Mouse (Mus musculus): ENCODE results near the gene Gm17482. TPM values are rescaled to one million over a fixed set of nuclear protein-coding genes. Genes with fewer than 3 reads are reported as not detected.

The Gm17482 gene
- total and polyA plus RNA-seq, 3 experiments = not detected

- no peak for DNase-seq (ENCODE audit: low read depth, low spot score)
- Histone ChIP-seq H3K27ac (ENCODE audit: control insufficient read depth, low read depth, low read length) (no peak overlapping the region), H3K79me2 (ENCODE audit: control insufficient read depth, insufficient read depth, low read length, poor library complexity) (no peaks in the 10 kb centered on the region), H3K9ac (ENCODE audit: control insufficient read depth, low read depth, low read length, poor library complexity, severe bottlenecking) (no peak overlapping the region), H3K9me3 (replicated peaks; ENCODE audit: insufficient read depth, low read length) (no peaks in the 10 kb centered on the region), H3K36me3 (ENCODE audit: control insufficient read depth in 1 of 2, insufficient read depth in 2 of 2, low read length in 2 of 2) (no peaks in the 10 kb centered on the region), H3K27me3 (ENCODE audit: control insufficient read depth in 1 of 2, insufficient read depth in 2 of 2, low read length in 2 of 2) (no peaks in the 10 kb centered on the region; a peak in 2 of 4 replicates), H3K4me1 (ENCODE audit: control insufficient read depth in 1 of 2, insufficient read depth in 2 of 2, low read length in 2 of 2) (no peaks in the 10 kb centered on the region), H3K4me3 (ENCODE audit: control insufficient read depth in 1 of 2, insufficient read depth in 1 of 2, low read depth in 2 of 2, low read length in 2 of 2) (no peak overlapping the region)
- TF ChIP-seq MXI1 (IDR thresholded peaks at IDR 0.05; ENCODE audit: low read depth, low read length) (no peak), SIN3A (IDR thresholded peaks at IDR 0.05; ENCODE audit: low read length) (no peak), MAZ (IDR thresholded peaks at IDR 0.05; ENCODE audit: low read depth, low read length) (no peak), TAL1 (IDR thresholded peaks at IDR 0.05; ENCODE audit: low read length) (no peak), CHD1 (IDR thresholded peaks at IDR 0.05; ENCODE audit: low read depth, low read length) (no peak), RCOR1 (IDR thresholded peaks at IDR 0.05; ENCODE audit: low read depth, low read length) (no peak), ZNF384 (IDR thresholded peaks at IDR 0.05; ENCODE audit: low read depth, low read length) (no peak), MAX (IDR thresholded peaks at IDR 0.05; ENCODE audit: low read length) (no peak), EP300 (IDR thresholded peaks at IDR 0.05; ENCODE audit: low read depth in 1 of 2, low read length in 2 of 2) (no peak), ZC3H11A (IDR thresholded peaks at IDR 0.05; ENCODE audit: low read depth, low read length) (no peak), ZMIZ1 (IDR thresholded peaks at IDR 0.05; ENCODE audit: low read depth, low read length) (no peak), GABPA (IDR thresholded peaks at IDR 0.05; ENCODE audit: low read depth, low read length) (no peak), E2F4 (IDR thresholded peaks at IDR 0.05; ENCODE audit: borderline replicate concordance, low read depth, low read length) (no peak), CTCF (IDR thresholded peaks at IDR 0.05 in 2 of 3, conservative IDR thresholded peaks at IDR 0.05 in 1 of 3; ENCODE audit: control insufficient read depth in 1 of 3, insufficient read depth in 1 of 3, low read depth in 2 of 3, low read length in 3 of 3, poor library complexity in 1 of 3, severe bottlenecking in 1 of 3) (no peak), MYB (IDR thresholded peaks at IDR 0.05; ENCODE audit: low read depth, low read length) (no peak), SMC3 (IDR thresholded peaks at IDR 0.05; ENCODE audit: low read depth, low read length) (no peak), TCF12 (IDR thresholded peaks at IDR 0.05; ENCODE audit: low read depth, low read length) (no peak)
Measured at GRCm38 (mm10) chr6:115271326-115271725, 44.2 kb downstream of the Gm17482 start.

GRCm38 (mm10) chr6:115271866-115272271, 44.7 kb downstream of the Gm17482 start:
- H3K9ac ChIP-seq (ENCODE audit: control insufficient read depth, low read depth, low read length, poor library complexity, severe bottlenecking) = no peak overlapping the region
- H3K27me3 ChIP-seq (ENCODE audit: control insufficient read depth in 1 of 2, insufficient read depth in 2 of 2, low read length in 2 of 2) = no peaks in the 10 kb centered on the region; a peak in 2 of 4 replicates
- DNase-seq (ENCODE audit: low read depth, low spot score) = no peak
- no peak overlapping the region for H3K27ac ChIP-seq (ENCODE audit: control insufficient read depth, low read depth, low read length)
- no peaks in the 10 kb centered on the region for H3K4me1 ChIP-seq (ENCODE audit: control insufficient read depth in 1 of 2, insufficient read depth in 2 of 2, low read length in 2 of 2)
- H3K4me3 ChIP-seq (ENCODE audit: control insufficient read depth in 1 of 2, insufficient read depth in 1 of 2, low read depth in 2 of 2, low read length in 2 of 2) = no peak overlapping the region
- no peaks in the 10 kb centered on the region for H3K36me3 ChIP-seq (ENCODE audit: control insufficient read depth in 1 of 2, insufficient read depth in 2 of 2, low read length in 2 of 2)
- no peaks in the 10 kb centered on the region for H3K79me2 ChIP-seq (ENCODE audit: control insufficient read depth, insufficient read depth, low read length, poor library complexity)
- H3K9me3 ChIP-seq (replicated peaks; ENCODE audit: insufficient read depth, low read length) = no peaks in the 10 kb centered on the region
- TF ChIP-seq MAX (IDR thresholded peaks at IDR 0.05; ENCODE audit: low read length) (no peak), NRF1 (IDR thresholded peaks at IDR 0.05; ENCODE audit: insufficient read depth, low read depth, low read length, poor library complexity, severe bottlenecking) (no peak), JUND (IDR thresholded peaks at IDR 0.05; ENCODE audit: low read depth, low read length) (no peak), EP300 (IDR thresholded peaks at IDR 0.05; ENCODE audit: low read depth in 1 of 2, low read length in 2 of 2) (no peak), E2F4 (IDR thresholded peaks at IDR 0.05; ENCODE audit: borderline replicate concordance, low read depth, low read length) (no peak), POLR2AphosphoS2 (IDR thresholded peaks at IDR 0.05; ENCODE audit: low read length) (no peak), MEF2A (IDR thresholded peaks at IDR 0.05; ENCODE audit: extremely low read depth, insufficient replicate concordance, low read depth, low read length, poor library complexity, severe bottlenecking) (no peak), RCOR1 (IDR thresholded peaks at IDR 0.05; ENCODE audit: low read depth, low read length) (no peak)
